Mouse (Mus musculus) thymus, postnatal 10 days (tissue): ENCODE measurements around the gene Gm16405.
"Not testable (repeated sequence)": the region's sequence is repeated elsewhere in the genome, so short reads cannot be mapped to it uniquely, and the experiment has no call there.

Source experiments
- DNase-seq, 2 experiments: peaks; one replicate each; pipeline ENCODE4 v3.0.0; 2021; ENCODE audit warnings: low spot score in 2 of 2

Gene Gm16405

GRCm38 (mm10) chrX:54530908-54531307 lies at the start of gene Gm16405:
Gm16405 (plus strand) TSS chrX:54531208.
- not testable (repeated sequence) for DNase-seq
